In the genomic region with DNA sequence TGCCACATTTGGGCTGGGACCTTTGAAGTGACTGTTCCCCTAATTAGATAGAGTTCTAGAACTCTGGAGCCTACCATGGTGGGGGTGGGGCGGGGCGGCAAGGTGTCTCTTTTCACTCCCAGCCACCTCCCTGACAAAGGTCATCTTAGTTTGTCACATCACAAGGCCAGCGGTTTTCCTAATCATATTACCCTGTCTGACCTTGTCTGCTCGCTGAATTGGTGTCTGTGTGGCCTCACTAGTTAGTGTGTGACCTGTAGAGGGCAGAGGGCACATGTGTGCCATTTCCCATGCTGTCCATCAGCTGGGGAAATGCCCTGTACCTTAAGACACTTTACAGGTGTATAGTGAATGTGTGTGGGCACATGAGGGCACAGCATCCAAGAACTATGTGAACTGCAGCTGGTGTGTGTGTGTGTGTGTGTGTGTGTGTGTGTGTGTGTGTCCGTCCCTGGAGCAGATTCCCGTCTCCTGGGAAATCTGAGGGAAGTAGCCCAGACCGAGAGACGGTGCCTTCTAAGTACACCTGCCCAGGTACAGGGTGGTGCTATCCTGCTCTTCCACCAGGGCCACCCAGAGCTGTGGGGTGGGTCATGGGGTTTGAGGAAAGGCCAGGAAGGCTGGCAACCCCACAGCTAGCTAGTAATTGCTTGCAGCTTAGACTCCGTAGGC, we compare ENCODE assay signal across 15 mouse cellular contexts.
DNase-seq lines count a peak whose midpoint lies in the region; ATAC-seq and TF ChIP-seq lines count a peak whose summit lies in the region.
"Had no signal": no experiment of that assay in that cellular context is flagged by ENCODE, and none has a peak within 500 bp of the region (broad histone marks: within the 10 kb centered on the region; RNA-seq: fewer than 3 reads in every experiment).

No protein-coding gene starts in this region.

- H3K4me1 ChIP-seq in heart, embryonic 16.5 days (ENCODE audit: control insufficient read depth, insufficient read depth, low read length): peaks cover 14% of the 10 kb centered on the region
- no peaks in the 10 kb centered on the region for H3K4me1 ChIP-seq in heart, adult 2 months (ENCODE audit: control insufficient read depth, insufficient read depth, low read length)
- H3K4me1 ChIP-seq in liver, embryonic 12.5 days: peaks cover 10% of the 10 kb centered on the region; the same call in 1 of the 2 replicates
- peaks cover 21% of the 10 kb centered on the region for H3K4me1 ChIP-seq in embryonic facial prominence, embryonic 15.5 days
- H3K4me1 ChIP-seq in midbrain, embryonic 14.5 days (ENCODE audit: control insufficient read depth, insufficient read depth, low read length): peaks cover 16% of the 10 kb centered on the region
- H3K4me1 ChIP-seq in cerebellum, adult 2 months (ENCODE audit: control insufficient read depth, insufficient read depth, low read length): no peaks in the 10 kb centered on the region

- no peak for ATAC-seq in heart, embryonic 16.5 days (replicated peaks; ENCODE audit: extremely low read depth, insufficient read depth, low FRiP score)
- ATAC-seq in liver, embryonic 12.5 days: peak; percentile 40; the same call in 1 of the 2 replicates
- no peak for ATAC-seq in embryonic facial prominence, embryonic 15.5 days (ENCODE audit: insufficient number of reproducible peaks, low FRiP score, low TSS enrichment, low read depth)
- no peak for ATAC-seq in midbrain, embryonic 14.5 days (ENCODE audit: low FRiP score, low TSS enrichment)
- ATAC-seq: Patski had no signal

- H3K4me3 ChIP-seq in heart, embryonic 16.5 days (ENCODE audit: low read length): no peak overlapping the region
- H3K4me3 ChIP-seq in heart, adult 2 months: no peak overlapping the region
- no peak overlapping the region for H3K4me3 ChIP-seq in liver, embryonic 12.5 days
- H3K4me3 ChIP-seq in embryonic facial prominence, embryonic 15.5 days (replicated peaks): no peak overlapping the region
- H3K4me3 ChIP-seq in midbrain, embryonic 14.5 days (replicated peaks; ENCODE audit: low read depth, low read length): no peak overlapping the region
- no peak overlapping the region for H3K4me3 ChIP-seq in cerebellum, adult 2 months (replicated peaks; ENCODE audit: insufficient read depth, low read depth, low read length)

- no peaks in the 10 kb centered on the region for H3K79me2 ChIP-seq in heart, adult 2 months (replicated peaks; ENCODE audit: control insufficient read depth, insufficient read depth, low read length)

- TF ChIP-seq CTCF in heart, adult 2 months (IDR thresholded peaks at IDR 0.05): no peak
- no peak for TF ChIP-seq CTCF in cerebellum, adult 2 months (IDR thresholded peaks at IDR 0.05; ENCODE audit: borderline replicate concordance, insufficient read depth, low read depth, low read length)

- no peaks in the 10 kb centered on the region for H3K9me3 ChIP-seq in heart, embryonic 16.5 days (replicated peaks; ENCODE audit: control insufficient read depth, low read length)
- no peaks in the 10 kb centered on the region for H3K9me3 ChIP-seq in liver, embryonic 12.5 days (replicated peaks)
- H3K9me3 ChIP-seq in embryonic facial prominence, embryonic 15.5 days (replicated peaks): no peaks in the 10 kb centered on the region
- no peaks in the 10 kb centered on the region for H3K9me3 ChIP-seq in midbrain, embryonic 14.5 days (ENCODE audit: control insufficient read depth, low read length)

- no peak overlapping the region for H3K27ac ChIP-seq in heart, embryonic 16.5 days (ENCODE audit: low read length)
- no peak overlapping the region for H3K27ac ChIP-seq in heart, adult 2 months
- H3K27ac ChIP-seq in liver, embryonic 12.5 days: no peak overlapping the region
- peak overlapping the region; percentile 39 for H3K27ac ChIP-seq in embryonic facial prominence, embryonic 15.5 days (replicated peaks)
- peak overlapping the region; percentile 26; the same call in 1 of the 2 replicates for H3K27ac ChIP-seq in midbrain, embryonic 14.5 days (replicated peaks; ENCODE audit: low read depth, low read length)
- H3K27ac ChIP-seq in cerebellum, adult 2 months (ENCODE audit: insufficient read depth, low read length): no peak overlapping the region
- H3K27ac ChIP-seq: liver, embryonic 14.5 days; macrophage; stomach, postnatal 0 days had no signal

- no peak for TF ChIP-seq EP300 in heart, adult 2 months (IDR thresholded peaks at IDR 0.05; ENCODE audit: insufficient read depth, low read depth, low read length)

- WGBS in heart, embryonic 16.5 days: 38% methylated on average over 9 of the region's 9 CpGs
- WGBS in heart, adult 2 months: 55% methylated on average over 9 of the region's 9 CpGs
- 54% methylated on average over 9 of the region's 9 CpGs for WGBS in liver, embryonic 12.5 days (ENCODE audit: insufficient replicate concordance)
- WGBS in embryonic facial prominence, embryonic 15.5 days: 32% methylated on average over 9 of the region's 9 CpGs
- 57% methylated on average over 9 of the region's 9 CpGs for WGBS in midbrain, embryonic 14.5 days
- WGBS in cerebellum, adult 2 months: 85% methylated on average over 9 of the region's 9 CpGs

- DNase-seq in heart, adult 2 months: no peak
- DNase-seq in liver: no peak
- no peak for DNase-seq in midbrain, embryonic 14.5 days
- DNase-seq in cerebellum, adult 2 months: no peak
- DNase-seq: adrenal gland, postnatal 10 days; gastrocnemius, postnatal 36 days; kidney, adult 9 months had no signal

- intact Hi-C loops in heart, adult 2 months (cut with DNase I): no loop called here

- no peaks in the 10 kb centered on the region for H3K36me3 ChIP-seq in heart, embryonic 16.5 days (ENCODE audit: control insufficient read depth, insufficient read depth)
- H3K36me3 ChIP-seq in heart, adult 2 months (ENCODE audit: control insufficient read depth, insufficient read depth, low read length): no peaks in the 10 kb centered on the region
- no peaks in the 10 kb centered on the region for H3K36me3 ChIP-seq in liver, embryonic 12.5 days
- no peaks in the 10 kb centered on the region for H3K36me3 ChIP-seq in embryonic facial prominence, embryonic 15.5 days
- no peaks in the 10 kb centered on the region for H3K36me3 ChIP-seq in midbrain, embryonic 14.5 days (ENCODE audit: control insufficient read depth, insufficient read depth, low read length)

- no peak for TF ChIP-seq POLR2A in heart, adult 2 months (IDR thresholded peaks at IDR 0.05; ENCODE audit: insufficient read depth, low read depth, low read length)
- TF ChIP-seq POLR2A in cerebellum, adult 2 months (IDR thresholded peaks at IDR 0.05; ENCODE audit: borderline replicate concordance, insufficient read depth, low read length): no peak

- peak overlapping the region; percentile 31 for H3K4me2 ChIP-seq in heart, embryonic 16.5 days (ENCODE audit: low read depth, low read length)
- no peak overlapping the region for H3K4me2 ChIP-seq in liver, embryonic 12.5 days
- no peak overlapping the region for H3K4me2 ChIP-seq in embryonic facial prominence, embryonic 15.5 days (replicated peaks)
- no peak overlapping the region for H3K4me2 ChIP-seq in midbrain, embryonic 14.5 days (ENCODE audit: low read length)

- peak overlapping the region; percentile 42 for H3K9ac ChIP-seq in heart, embryonic 16.5 days (ENCODE audit: low read length)
- no peak overlapping the region for H3K9ac ChIP-seq in heart, adult 2 months (ENCODE audit: low read depth, low read length)
- H3K9ac ChIP-seq in liver, embryonic 12.5 days: no peak overlapping the region
- no peak overlapping the region for H3K9ac ChIP-seq in embryonic facial prominence, embryonic 15.5 days
- H3K9ac ChIP-seq in midbrain, embryonic 14.5 days (replicated peaks; ENCODE audit: low read length): no peak overlapping the region
- H3K9ac ChIP-seq: liver, embryonic 14.5 days had no signal

- H3K27me3 ChIP-seq in heart, embryonic 16.5 days (ENCODE audit: control insufficient read depth, insufficient read depth, low read length): no peaks in the 10 kb centered on the region
- H3K27me3 ChIP-seq in heart, adult 2 months (ENCODE audit: control insufficient read depth, insufficient read depth, low read length): no peaks in the 10 kb centered on the region
- peaks cover 26% of the 10 kb centered on the region for H3K27me3 ChIP-seq in liver, embryonic 12.5 days (replicated peaks)
- H3K27me3 ChIP-seq in embryonic facial prominence, embryonic 15.5 days: no peaks in the 10 kb centered on the region
- H3K27me3 ChIP-seq in midbrain, embryonic 14.5 days (ENCODE audit: control insufficient read depth, insufficient read depth, low read length): no peaks in the 10 kb centered on the region
- no peaks in the 10 kb centered on the region for H3K27me3 ChIP-seq in cerebellum, adult 2 months (ENCODE audit: control insufficient read depth, insufficient read depth, low read length)
- H3K27me3 ChIP-seq: CH12.LX, Patski had no signal

Comparison
In these comparisons a context has a peak if more than half of its experiments do, and no peak if none do; other contexts are left out.
1. H3K27ac ChIP-seq: peak in embryonic facial prominence, embryonic 15.5 days (single experiment) and midbrain, embryonic 14.5 days (single experiment); none in heart, embryonic 16.5 days (single experiment), heart, adult 2 months (single experiment), liver, embryonic 12.5 days (single experiment) and cerebellum, adult 2 months (single experiment).